Mouse (Mus musculus) megakaryocyte, embryonic 14.5 days (primary cell): ENCODE measurements at regions not wholly inside any gene's neighbourhood (a gene's known extent, or its start where the extent isn't known, plus 50 kb on each side); places are given as distances from the start of the nearest gene placed in this dataset.

Source experiments
- FLI1 ChIP-seq: IDR thresholded peaks from 2 replicates; pipeline ENCODE4 v1.6.1; 2012; ENCODE audit warnings: low read length, inconsistent platforms, mixed read lengths
- GATA1 ChIP-seq: IDR thresholded peaks from 3 replicates; pipeline ENCODE4 v1.6.1; 2012; ENCODE audit warnings: mixed read lengths, low read length, inconsistent platforms, borderline replicate concordance

DNA sequence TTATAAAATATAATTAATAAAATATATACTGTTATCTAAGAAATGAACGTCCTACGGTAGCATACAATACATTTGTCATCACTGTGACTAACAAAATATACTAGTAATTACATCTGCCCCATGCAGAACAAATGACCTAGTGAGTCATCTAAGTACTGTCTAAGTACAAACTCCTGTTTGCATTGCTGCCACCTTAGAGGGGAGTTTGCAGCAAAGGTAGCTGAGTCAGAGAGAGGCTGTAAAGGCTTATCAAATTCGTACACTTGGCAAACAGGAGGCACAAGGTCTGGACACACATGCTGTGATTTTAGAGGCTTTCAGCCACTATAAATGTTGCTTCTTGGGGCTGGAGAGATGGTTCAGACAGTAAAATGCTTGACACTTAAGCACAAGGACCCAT, 649.3 kb downstream of the Tmem114 start:
- no peak for TF ChIP-seq GATA1
- TF ChIP-seq FLI1, result no peak
